Mouse (Mus musculus) liver, embryonic 15.5 days (tissue): ENCODE results near the gene Gm17364. TPM values are rescaled to one million over a fixed set of nuclear protein-coding genes. Genes with fewer than 3 reads are reported as not detected.
"Not testable (repeated sequence)": the region's sequence is repeated elsewhere in the genome, so short reads cannot be mapped to it uniquely, and the experiment has no call there.

Experiments
- ATAC-seq: fragments of 200-750 bp; cut with Nextera tagmentation; 2 replicates; pipeline ENCODE4 v1.8.0; 2017; ENCODE audit warnings: moderate number of reproducible peaks, mild to moderate bottlenecking, moderate library complexity; ENCODE audit not compliant: insufficient read depth
- H3K27ac ChIP-seq: fragments of 300-500 bp; sonication (generic); replicated peaks from 2 replicates; pipeline ENCODE4 v1.5.1; 2015; ENCODE audit warnings: mild to moderate bottlenecking, inconsistent platforms
- H3K27me3 ChIP-seq: fragments of 300-500 bp; sonication (generic); 2 replicates; pipeline ENCODE4 v1.6.1; 2015; ENCODE audit warnings: mild to moderate bottlenecking, inconsistent platforms
- H3K36me3 ChIP-seq: fragments of 300-500 bp; sonication (generic); replicated peaks from 2 replicates; pipeline ENCODE4 v1.6.1; 2015; ENCODE audit warnings: moderate library complexity, mild to moderate bottlenecking, inconsistent platforms
- H3K4me1 ChIP-seq: fragments of 300-500 bp; sonication (generic); replicated peaks from 2 replicates; pipeline ENCODE4 v1.6.1; 2015; ENCODE audit warnings: inconsistent platforms
- H3K4me2 ChIP-seq: fragments of 300-500 bp; sonication (generic); 2 replicates; pipeline ENCODE4 v1.6.1; 2015; ENCODE audit warnings: moderate library complexity, mild to moderate bottlenecking, inconsistent platforms
- H3K4me3 ChIP-seq: fragments of 300-500 bp; sonication (generic); replicated peaks from 2 replicates; pipeline ENCODE4 v1.5.1; 2015; ENCODE audit warnings: mild to moderate bottlenecking, inconsistent platforms
- H3K9ac ChIP-seq: fragments of 300-500 bp; sonication (generic); 2 replicates; pipeline ENCODE4 v1.6.1; 2015; ENCODE audit warnings: moderate library complexity, mild to moderate bottlenecking, inconsistent platforms
- H3K9me3 ChIP-seq: fragments of 300-500 bp; sonication (generic); replicated peaks from 2 replicates; pipeline ENCODE4 v1.6.1; 2016; ENCODE audit warnings: inconsistent platforms
- WGBS: fragments of 180-500 bp; shearing (Covaris S2); methylation state at CpG from one replicate; pipeline ENCODE4 v1.1.7; 2015; ENCODE audit warnings: mixed read lengths; ENCODE audit not compliant: insufficient replicate concordance; 5-methylcytosine and 5-hydroxymethylcytosine counted together
- polyA plus RNA-seq: library from polyadenylated mRNA; unstranded; fragments of >200 nt; fragmentation: Nextera tagmentation; extraction: Ambion mirVana; gene quantifications from 2 replicates; pipeline ENCODE4 v1.2.1, GENCODE M21; 2015

The Gm17364 gene
- polyA plus RNA-seq, 1 experiment from 2014 or later: not detected

GRCm38 (mm10) chr13:41252141-41252540, 21.6 kb downstream of the Gm17364 start:
- Histone ChIP-seq H3K4me2 (no peak overlapping the region; the same call in 1 of the 2 replicates), H3K36me3 (no peaks in the 10 kb centered on the region), H3K9me3 (no peaks in the 10 kb centered on the region), H3K4me1 (peaks cover 36% of the 10 kb centered on the region), H3K27ac (peak overlapping the region; percentile 20; the same call in 1 of the 2 replicates), H3K27me3 (no peaks in the 10 kb centered on the region), H3K9ac (no peak overlapping the region), H3K4me3 (no peak overlapping the region)
- 75% methylated on average over 6 of the region's 6 CpGs for WGBS
- no peak for ATAC-seq

GRCm38 (mm10) chr13:41251667-41252066, 22.1 kb downstream of the Gm17364 start:
- WGBS: 62% methylated on average over 5 of the region's 5 CpGs
- no peaks in the 10 kb centered on the region for H3K9me3 ChIP-seq
- no peak overlapping the region for H3K9ac ChIP-seq
- ATAC-seq: no peak
- peak overlapping the region; percentile 20; the same call in 1 of the 2 replicates for H3K27ac ChIP-seq
- no peaks in the 10 kb centered on the region for H3K36me3 ChIP-seq
- H3K4me2 ChIP-seq: no peak overlapping the region; the same call in 1 of the 2 replicates
- no peak overlapping the region for H3K4me3 ChIP-seq
- no peaks in the 10 kb centered on the region for H3K27me3 ChIP-seq
- H3K4me1 ChIP-seq: peaks cover 36% of the 10 kb centered on the region

GRCm38 (mm10) chr13:41251232-41251631, 22.5 kb downstream of the Gm17364 start:
- Histone ChIP-seq H3K4me2 (peak overlapping the region; percentile 84), H3K4me1 (peaks cover 36% of the 10 kb centered on the region)
- not testable (repeated sequence) for H3K36me3 ChIP-seq, H3K9ac ChIP-seq, H3K4me3 ChIP-seq, ATAC-seq, H3K9me3 ChIP-seq, H3K27me3 ChIP-seq, H3K27ac ChIP-seq
- WGBS: 83% methylated on average over 5 of the region's 5 CpGs

GRCm38 (mm10) chr13:41250318-41250981, 23.3 kb downstream of the Gm17364 start:
- WGBS: under 1% methylated on average over 27 of the region's 27 CpGs
- H3K27ac ChIP-seq: peak overlapping the region; percentile 89

GRCm38 (mm10) chr13:41249538-41250317, 24.0 kb downstream of the Gm17364 start, which contains the start of gene Smim13:
TSS of gene Smim13 (plus strand) at chr13:41249844.
- peak; percentile 97 for ATAC-seq
- H3K4me1 ChIP-seq: peaks cover 36% of the 10 kb centered on the region
- peak within 1 kb of the TSS; percentile 89 for H3K27ac ChIP-seq
- WGBS: under 1% methylated on average over 76 of the region's 78 CpGs
- H3K4me2 ChIP-seq: peak within 1 kb of the TSS; percentile 84
- H3K36me3 ChIP-seq: no peaks in the 10 kb centered on the region
- no peaks in the 10 kb centered on the region for H3K27me3 ChIP-seq
- H3K9ac ChIP-seq: peak within 1 kb of the TSS; percentile 78
- peak within 1 kb of the TSS; percentile 83 for H3K4me3 ChIP-seq
- no peaks in the 10 kb centered on the region for H3K9me3 ChIP-seq

More at GRCm38 (mm10) chr13:41250318-41250981, 23.3 kb downstream of the Gm17364 start:
- H3K36me3 ChIP-seq: no peaks in the 10 kb centered on the region
- peak overlapping the region; percentile 83 for H3K4me3 ChIP-seq
- peak overlapping the region; percentile 78 for H3K9ac ChIP-seq
- H3K27me3 ChIP-seq: no peaks in the 10 kb centered on the region
- ATAC-seq: no peak
- peaks cover 36% of the 10 kb centered on the region for H3K4me1 ChIP-seq
- no peaks in the 10 kb centered on the region for H3K9me3 ChIP-seq
- peak overlapping the region; percentile 84 for H3K4me2 ChIP-seq

- Histone ChIP-seq H3K4me3 (peak overlapping the region; percentile 83), H3K4me2 (peak overlapping the region; percentile 84), H3K36me3 (no peaks in the 10 kb centered on the region), H3K9me3 (no peaks in the 10 kb centered on the region), H3K4me1 (peaks cover 36% of the 10 kb centered on the region), H3K27ac (peak overlapping the region; percentile 76), H3K27me3 (no peaks in the 10 kb centered on the region), H3K9ac (peak overlapping the region; percentile 59)
- 38% methylated on average over 12 of the region's 12 CpGs for WGBS
- ATAC-seq: peak; percentile 41
These were observed 24.8 kb downstream of the Gm17364 start for GRCm38 (mm10) chr13:41248751-41249520.

GRCm38 (mm10) chr13:41244306-41244830, 29.4 kb downstream of the Gm17364 start:
- Histone ChIP-seq H3K9me3 (no peaks in the 10 kb centered on the region), H3K27me3 (peaks cover 4% of the 10 kb centered on the region; the same call in 1 of the 2 replicates), H3K27ac (no peak overlapping the region), H3K9ac (no peak overlapping the region), H3K4me1 (peaks cover 13% of the 10 kb centered on the region), H3K4me2 (no peak overlapping the region), H3K4me3 (no peak overlapping the region), H3K36me3 (no peaks in the 10 kb centered on the region)
- no peak for ATAC-seq
- 39% methylated on average over 6 of the region's 6 CpGs for WGBS

- H3K4me3 ChIP-seq: no peak overlapping the region
- no peaks in the 10 kb centered on the region for H3K4me1 ChIP-seq
- WGBS: 24% methylated on average over 2 of the region's 2 CpGs
- no peak for ATAC-seq
- peaks cover 4% of the 10 kb centered on the region; the same call in 1 of the 2 replicates for H3K27me3 ChIP-seq
- no peaks in the 10 kb centered on the region for H3K9me3 ChIP-seq
- no peak overlapping the region for H3K4me2 ChIP-seq
- no peaks in the 10 kb centered on the region for H3K36me3 ChIP-seq
- no peak overlapping the region for H3K9ac ChIP-seq
- H3K27ac ChIP-seq: no peak overlapping the region
These were observed 32.2 kb downstream of the Gm17364 start for GRCm38 (mm10) chr13:41241557-41241956.

- WGBS: 3% methylated on average over 5 of the region's 5 CpGs
- Histone ChIP-seq H3K27me3 (peaks cover 4% of the 10 kb centered on the region; the same call in 1 of the 2 replicates), H3K4me2 (no peak overlapping the region), H3K9me3 (no peaks in the 10 kb centered on the region), H3K9ac (no peak overlapping the region), H3K4me1 (peaks cover 7% of the 10 kb centered on the region), H3K36me3 (no peaks in the 10 kb centered on the region), H3K4me3 (no peak overlapping the region), H3K27ac (no peak overlapping the region)
- no peak for ATAC-seq
These were observed 35.0 kb downstream of the Gm17364 start for GRCm38 (mm10) chr13:41238805-41239130.

GRCm38 (mm10) chr13:41238035-41238804, 35.6 kb downstream of the Gm17364 start:
- WGBS: 55% methylated on average over 10 of the region's 10 CpGs
- H3K4me3 ChIP-seq: 0 out of 2 replicates have a peak overlapping the region, but pooled peaks have one; percentile 4

More at GRCm38 (mm10) chr13:41238035-41238804, 35.6 kb downstream of the Gm17364 start:
- Histone ChIP-seq H3K4me2 (peak overlapping the region; percentile 45), H3K27me3 (peaks cover 4% of the 10 kb centered on the region; the same call in 1 of the 2 replicates), H3K4me1 (peaks cover 7% of the 10 kb centered on the region), H3K9me3 (no peaks in the 10 kb centered on the region), H3K36me3 (no peaks in the 10 kb centered on the region), H3K9ac (no peak overlapping the region), H3K27ac (no peak overlapping the region; the same call in 1 of the 2 replicates)
- peak; percentile 50 for ATAC-seq
